Mouse (Mus musculus): ENCODE measurements around the gene Terb2. TPM values are rescaled to one million over a fixed set of nuclear protein-coding genes. Genes with fewer than 3 reads are reported as not detected.

The Terb2 gene
- polyA plus RNA-seq (2021) = not detected

GRCm38 (mm10) chr2:122186106-122186505 is at the start of gene Terb2, which contains the start of gene Patl2:
Gene Terb2 (plus strand): TSS chr2:122186272.
Gene Patl2 (minus strand): TSS chr2:122186189.
- H3K27me3 ChIP-seq = peaks cover 10% of the 10 kb centered on the region
- TF ChIP-seq CTCF (IDR thresholded peaks at IDR 0.05) = no peak
- DNase-seq (ENCODE audit: low read depth, low spot score) = no peak
- POLR2A ChIA-PET = interaction anchor here (0.6 kb wide), 1 partner anchor 193 kb away, joined by 3 read pairs; no protein-coding TSS in a partner anchor
- in situ Hi-C loops (cut with MboI; ENCODE audit: low pct_unique_long_range_greater_than_20kb) = no loop called here
- CTCF ChIA-PET = interaction anchor here (1.0 kb wide), 1 partner anchor 21 kb away, joined by 3 read pairs; no protein-coding TSS in a partner anchor
- ATAC-seq = no peak

DNA sequence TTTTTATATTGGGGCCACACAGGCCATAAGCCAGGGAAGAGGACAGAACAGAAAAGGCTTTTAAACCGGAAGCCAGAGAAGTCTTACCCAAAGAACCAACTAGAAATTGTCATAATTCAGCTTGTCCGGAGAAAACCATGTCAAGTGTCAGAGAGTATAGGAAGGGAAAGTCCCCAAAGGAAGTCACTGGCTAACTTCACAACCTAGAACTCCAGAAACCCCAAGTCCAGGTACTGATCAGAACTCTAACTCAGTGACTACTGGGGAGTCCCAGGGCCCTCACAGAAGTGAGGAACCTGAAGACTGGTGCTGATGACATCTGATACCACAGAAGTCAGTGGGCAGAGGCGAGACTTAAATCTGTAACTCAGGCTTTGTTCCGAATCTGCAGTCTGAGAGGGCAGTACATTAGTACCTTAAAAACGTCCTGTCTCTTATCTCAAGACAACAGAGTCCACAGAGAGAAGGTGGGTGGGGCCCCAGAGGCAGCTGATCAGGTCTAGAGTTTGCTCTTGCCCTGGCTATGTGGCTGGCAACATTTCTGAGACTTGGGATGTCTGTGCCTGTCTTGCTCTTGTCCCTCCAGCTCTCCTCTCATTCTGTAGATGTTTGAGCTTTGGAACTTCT is 48.1 kb upstream of the Terb2 start:
- CTCF ChIA-PET = interaction anchor here (0.9 kb wide), 1 partner anchor 13 kb away, joined by 3 read pairs; no protein-coding TSS in a partner anchor
- H3K27me3 ChIP-seq = peaks cover 5% of the 10 kb centered on the region
- TF ChIP-seq CTCF (IDR thresholded peaks at IDR 0.05) = no peak
- DNase-seq (ENCODE audit: low read depth, low spot score) (no peak), ATAC-seq (no peak)
- POLR2A ChIA-PET = interaction anchor here (0.6 kb wide), 1 partner anchor 231 kb away, joined by 4 read pairs; no protein-coding TSS in a partner anchor
- in situ Hi-C loops (cut with MboI; ENCODE audit: low pct_unique_long_range_greater_than_20kb) = no loop called here

DNA sequence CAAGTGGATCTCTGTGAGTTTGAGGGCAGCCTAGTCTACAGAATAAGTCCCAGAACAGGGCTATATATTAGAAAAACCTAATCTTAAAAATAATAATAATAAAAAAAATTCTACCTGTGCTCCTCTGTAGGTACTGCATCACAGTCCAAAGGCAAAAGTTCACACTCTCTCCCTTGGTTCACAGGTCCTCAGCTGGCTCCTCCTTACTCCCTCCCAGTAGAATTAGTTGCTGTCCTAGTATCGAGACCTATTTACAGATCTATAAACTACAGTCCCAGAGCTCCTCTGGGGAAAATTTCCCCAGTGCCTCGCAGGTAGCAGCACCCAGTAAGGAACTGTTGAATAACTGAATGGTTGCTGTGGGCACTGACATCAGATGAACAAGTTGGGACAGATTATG is 45.3 kb upstream of the Terb2 start:
- ChIA-PET POLR2A (no interaction called here), CTCF (no interaction called here)
- peaks cover 5% of the 10 kb centered on the region for H3K27me3 ChIP-seq
- in situ Hi-C loops (cut with MboI; ENCODE audit: low pct_unique_long_range_greater_than_20kb) = no loop called here
- no peak for DNase-seq (ENCODE audit: low read depth, low spot score)
- no peak for ATAC-seq
- TF ChIP-seq CTCF (IDR thresholded peaks at IDR 0.05) = no peak

DNA sequence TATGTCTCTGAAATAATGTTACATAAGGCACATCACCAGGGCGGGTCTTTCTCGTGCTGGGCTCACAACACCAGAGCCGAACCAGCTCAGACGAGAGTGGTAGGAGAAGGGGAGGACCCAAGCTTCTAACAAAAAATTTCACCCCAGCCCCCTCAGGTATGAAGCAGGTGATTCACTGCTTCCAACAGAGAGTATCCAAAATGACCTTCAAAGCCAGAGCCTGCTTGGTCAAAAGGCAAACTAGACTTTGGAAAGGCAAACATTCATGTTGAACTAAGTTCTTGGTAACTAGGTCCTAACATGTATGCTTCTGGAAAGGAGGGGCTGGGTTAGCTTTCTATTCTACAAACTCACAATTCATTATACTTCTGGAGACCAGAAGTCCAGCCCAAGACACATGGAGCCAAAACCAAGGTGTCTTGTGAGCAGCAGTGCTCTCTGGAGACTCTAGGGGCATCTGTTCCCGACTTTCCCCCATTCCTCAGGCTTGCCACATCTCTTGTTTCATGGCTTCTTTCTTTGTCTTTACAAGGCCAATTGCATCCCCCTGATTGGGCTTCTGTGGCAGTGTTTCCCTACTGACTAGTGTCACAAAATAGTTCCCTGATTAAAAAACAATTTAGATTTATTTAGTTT is 44.6 kb upstream of the Terb2 start:
- ChIA-PET POLR2A (no interaction called here), CTCF (no interaction called here)
- ATAC-seq (no peak), DNase-seq (ENCODE audit: low read depth, low spot score) (no peak)
- in situ Hi-C loops (cut with MboI; ENCODE audit: low pct_unique_long_range_greater_than_20kb) = no loop called here
- peaks cover 5% of the 10 kb centered on the region for H3K27me3 ChIP-seq
- TF ChIP-seq CTCF (IDR thresholded peaks at IDR 0.05) = peak; percentile 15

DNA sequence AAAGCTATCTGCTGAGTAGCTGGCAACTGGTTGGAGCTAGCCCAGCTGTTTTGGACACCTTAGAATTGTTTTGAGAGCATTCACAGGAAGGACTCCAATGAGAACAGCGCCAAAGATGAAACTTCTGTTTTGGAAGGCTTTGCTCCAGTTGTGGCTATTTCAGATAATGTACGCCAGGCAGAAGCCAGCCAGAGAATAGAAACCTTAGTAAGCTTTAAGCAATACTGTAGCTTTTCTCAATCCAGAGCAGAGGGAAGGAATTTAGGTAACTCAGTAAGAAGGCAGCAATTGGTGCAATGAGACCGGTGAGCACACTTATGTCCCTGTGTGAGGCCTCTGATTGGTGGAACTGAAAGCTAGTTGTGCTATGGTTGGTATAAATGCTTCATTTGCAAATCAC is 43.0 kb upstream of the Terb2 start:
- in situ Hi-C loops (cut with MboI; ENCODE audit: low pct_unique_long_range_greater_than_20kb) = no loop called here
- DNase-seq (ENCODE audit: low read depth, low spot score) (no peak), ATAC-seq (no peak)
- CTCF ChIA-PET = interaction anchor here (0.7 to 1.5 kb wide), 2 partner anchors 11 to 17 kb away, joined by 3 to 5 read pairs; partner anchors contain the start of gene Trim69
- POLR2A ChIA-PET = no interaction called here
- TF ChIP-seq CTCF (IDR thresholded peaks at IDR 0.05) = no peak
- no peaks in the 10 kb centered on the region for H3K27me3 ChIP-seq

- no peak for TF ChIP-seq CTCF (IDR thresholded peaks at IDR 0.05)
- in situ Hi-C loops (cut with MboI; ENCODE audit: low pct_unique_long_range_greater_than_20kb) = no loop called here
- DNase-seq (ENCODE audit: low read depth, low spot score) (no peak), ATAC-seq (no peak)
- POLR2A ChIA-PET = no interaction called here
- CTCF ChIA-PET = no interaction called here
- no peaks in the 10 kb centered on the region for H3K27me3 ChIP-seq
Observed at GRCm38 (mm10) chr2:122145756-122146155, 40.3 kb upstream of the Terb2 start.

- CTCF ChIA-PET = interaction anchor here (1.4 kb wide), 1 partner anchor 22 kb away, joined by 5 read pairs; no protein-coding TSS in a partner anchor
- no peaks in the 10 kb centered on the region for H3K27me3 ChIP-seq
- POLR2A ChIA-PET = interaction anchor here (1.0 to 1.2 kb wide), 2 partner anchors 11 to 27 kb away, joined by 3 to 4 read pairs; no protein-coding TSS in a partner anchor
- DNase-seq (ENCODE audit: low read depth, low spot score) = no peak
- in situ Hi-C loops (cut with MboI; ENCODE audit: low pct_unique_long_range_greater_than_20kb) = no loop called here
- no peak for ATAC-seq
- no peak for TF ChIP-seq CTCF (IDR thresholded peaks at IDR 0.05)
Observed at GRCm38 (mm10) chr2:122146687-122147086, 39.4 kb upstream of the Terb2 start.

DNA sequence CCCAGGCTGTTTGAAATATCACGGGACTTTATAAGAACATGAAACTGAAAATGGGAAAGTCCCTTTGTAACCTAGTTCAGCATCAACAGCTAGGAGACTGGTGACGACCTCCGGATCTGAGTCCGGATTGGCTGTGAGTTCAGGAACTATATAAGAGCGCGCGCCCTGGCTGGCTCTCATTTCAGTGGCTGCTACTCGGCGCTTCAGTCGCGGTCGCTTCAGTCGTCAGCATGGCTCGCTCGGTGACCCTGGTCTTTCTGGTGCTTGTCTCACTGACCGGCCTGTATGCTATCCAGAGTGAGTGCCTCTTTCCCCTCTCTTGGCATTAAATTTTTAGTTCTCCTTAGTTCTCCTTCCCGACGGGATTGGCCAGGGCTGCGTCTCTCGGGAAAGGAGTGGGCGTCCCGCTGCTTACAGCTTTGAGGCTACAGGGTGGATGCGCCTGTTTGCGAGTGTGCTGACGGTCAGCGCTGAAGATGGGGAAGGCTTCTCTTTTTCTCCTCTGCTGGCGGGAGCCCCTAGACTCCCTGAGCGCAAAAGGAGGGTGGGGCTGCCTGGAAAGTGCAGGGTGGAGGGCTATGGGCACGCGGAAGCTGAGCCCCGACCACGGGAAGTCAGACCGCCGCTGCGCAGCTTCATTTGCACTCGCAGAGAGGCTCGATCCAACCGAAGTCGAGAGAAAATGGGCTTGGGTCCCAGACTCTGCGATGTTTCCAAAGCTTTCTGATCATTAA is 38.4 kb upstream of the Terb2 start, which contains the start of gene B2m:
TSS of gene B2m (plus strand) at position 179 of the 734 bp plus-strand sequence.
- ChIA-PET CTCF (interaction anchor here (1.4 to 1.5 kb wide), 2 partner anchors 14 to 23 kb away, joined by 3 to 5 read pairs; no protein-coding TSS in a partner anchor), POLR2A (interaction anchor here (1.0 to 1.2 kb wide), 3 partner anchors 12 to 30 kb away, joined by 3 to 10 read pairs (median 4); partner anchors contain the start of gene Spg11)
- DNase-seq (ENCODE audit: low read depth, low spot score) (peak; percentile 66), ATAC-seq (peak; percentile 97)
- no peaks in the 10 kb centered on the region for H3K27me3 ChIP-seq
- no peak for TF ChIP-seq CTCF (IDR thresholded peaks at IDR 0.05)
- in situ Hi-C loops (cut with MboI; ENCODE audit: low pct_unique_long_range_greater_than_20kb) = no loop called here

DNA sequence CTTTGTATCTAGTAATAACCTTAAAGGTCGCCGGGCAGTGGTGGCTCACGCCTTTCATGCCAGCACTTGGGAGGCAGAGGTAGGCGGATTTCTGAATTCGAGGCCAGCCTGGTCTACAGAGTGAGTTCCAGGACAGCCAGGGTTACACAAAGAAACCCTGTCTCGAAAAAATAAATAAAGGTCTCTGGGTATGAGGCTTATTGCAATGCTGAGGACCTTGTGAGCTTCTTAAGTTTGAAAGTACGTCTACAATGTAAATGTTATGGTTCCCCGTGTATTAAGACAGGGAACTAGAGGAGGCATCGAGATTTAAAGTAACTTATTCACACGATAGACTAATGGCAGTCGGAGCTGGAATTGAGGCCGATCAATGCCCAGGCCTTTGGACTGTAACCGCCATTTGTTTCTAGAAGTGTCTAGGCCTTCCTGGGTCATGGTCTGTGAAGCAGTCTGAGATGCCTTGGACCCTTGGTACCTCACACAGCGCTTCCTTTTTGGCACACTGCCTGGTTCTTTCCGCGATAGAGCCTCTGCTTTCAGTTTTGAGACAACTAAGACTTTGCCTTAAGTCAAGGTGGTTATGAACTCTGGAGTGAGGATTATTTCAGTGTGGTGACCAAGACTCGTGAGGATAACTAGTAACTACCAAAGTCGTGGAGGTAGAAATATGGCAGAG is 37.7 kb upstream of the Terb2 start:
- in situ Hi-C loops (cut with MboI; ENCODE audit: low pct_unique_long_range_greater_than_20kb) = no loop called here
- ATAC-seq (peak; percentile 17), DNase-seq (ENCODE audit: low read depth, low spot score) (peak; percentile 64)
- ChIA-PET POLR2A (interaction anchor here (1.2 kb wide), 2 partner anchors 29 to 30 kb away, joined by 4 to 10 read pairs; partner anchors contain the start of gene Spg11), CTCF (interaction anchor here (1.5 kb wide), 1 partner anchor 13 kb away, joined by 3 read pairs; no protein-coding TSS in a partner anchor)
- no peaks in the 10 kb centered on the region for H3K27me3 ChIP-seq
- no peak for TF ChIP-seq CTCF (IDR thresholded peaks at IDR 0.05)

DNA sequence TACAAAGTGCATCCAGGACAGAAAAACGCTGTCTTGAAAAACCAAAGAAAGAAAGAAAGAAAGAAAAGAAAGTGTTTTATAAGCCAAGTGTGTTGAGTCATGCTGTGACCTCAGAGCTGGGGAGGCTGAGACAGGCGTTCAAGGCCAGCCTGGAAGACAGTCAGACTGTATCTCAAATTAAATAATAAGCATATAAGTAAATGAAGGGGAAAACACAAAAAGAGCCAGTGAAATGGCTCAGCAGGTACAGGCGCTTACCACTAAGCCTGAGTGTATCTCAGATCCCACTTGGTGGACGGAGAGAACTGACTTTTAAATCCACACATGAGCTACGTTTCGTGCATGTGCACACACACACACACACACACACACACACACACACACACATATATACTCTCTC is 36.8 kb upstream of the Terb2 start:
- no peak for DNase-seq (ENCODE audit: low read depth, low spot score)
- POLR2A ChIA-PET = no interaction called here

More for the DNA sequence above, 36.8 kb upstream of the Terb2 start:
- in situ Hi-C loops (cut with MboI; ENCODE audit: low pct_unique_long_range_greater_than_20kb) = no loop called here
- no peak for TF ChIP-seq CTCF (IDR thresholded peaks at IDR 0.05)
- no peak for ATAC-seq
- CTCF ChIA-PET = interaction anchor here (1.0 to 1.4 kb wide), 2 partner anchors 9 to 11 kb away, joined by 3 read pairs; partner anchors contain the start of gene Trim69
- H3K27me3 ChIP-seq = no peaks in the 10 kb centered on the region

Measured in Patski (cell line).